Mouse (Mus musculus): ENCODE measurements around the gene Gsk3a.

- TF ChIP-seq CTCF (IDR thresholded peaks at IDR 0.05; ENCODE audit: low read depth, low read length) (no peak), POLR2A (IDR thresholded peaks at IDR 0.05; ENCODE audit: insufficient read depth, low read length) (no peak)
Measured at GRCm38 (mm10) chr7:25271651-25272444, 34.2 kb upstream of the Gsk3a start.
